Mouse (Mus musculus): ENCODE measurements around the gene 1810010H24Rik.
"Not testable (repeated sequence)": the region's sequence is repeated elsewhere in the genome, so short reads cannot be mapped to it uniquely, and the experiment has no call there.

The 1810010H24Rik gene

GRCm38 (mm10) chr11:107025411-107026321, at the start of gene 1810010H24Rik:
1810010H24Rik (plus strand) TSS chr11:107025681.
- peak; percentile 66 for DNase-seq (ENCODE audit: low spot score)

DNA sequence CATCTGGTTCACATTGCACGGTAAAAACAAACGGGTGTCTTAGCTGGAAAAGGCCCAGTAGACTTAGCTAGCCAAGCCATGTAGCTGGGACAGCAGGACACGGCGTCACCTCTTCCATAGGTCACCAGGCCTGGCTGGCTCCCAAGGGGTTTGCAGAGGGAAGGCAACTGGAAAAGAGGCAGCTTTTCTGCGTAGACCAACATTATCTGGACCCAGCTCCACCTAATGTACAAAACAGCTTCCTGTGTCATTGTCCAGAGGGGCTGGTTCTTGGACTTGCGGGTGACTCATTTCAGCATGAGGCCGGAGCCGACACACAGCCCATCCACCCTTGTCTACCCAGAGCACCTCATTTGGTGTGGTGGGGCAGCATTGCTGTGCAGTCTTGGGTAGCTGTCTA, 49.3 kb upstream of the 1810010H24Rik start:
- no peak for DNase-seq (ENCODE audit: low spot score)

DNA sequence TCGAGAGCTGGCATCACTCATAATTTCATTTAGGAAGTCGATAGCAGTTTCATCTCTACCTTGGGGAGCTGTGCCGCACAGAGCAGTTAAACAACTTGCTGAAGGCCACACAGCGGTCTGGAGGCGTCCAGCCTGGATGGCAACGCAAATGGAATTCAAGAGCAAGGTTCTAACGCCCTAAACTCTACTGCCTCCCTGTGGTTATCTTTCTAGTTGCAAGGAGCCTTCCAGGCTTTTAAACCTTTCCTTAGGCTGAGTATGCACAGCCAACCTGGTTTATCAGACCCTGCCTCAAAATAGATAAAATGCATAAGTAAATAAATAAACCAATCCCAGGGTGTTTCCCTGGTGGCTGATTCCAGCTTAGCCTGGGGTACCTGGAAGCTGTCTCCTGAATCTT, 45.0 kb upstream of the 1810010H24Rik start:
- DNase-seq (ENCODE audit: low spot score), result peak; percentile 91

- no peak for DNase-seq (ENCODE audit: low spot score)
Observed at GRCm38 (mm10) chr11:106981787-106982186, 43.7 kb upstream of the 1810010H24Rik start.

- no peak for DNase-seq (ENCODE audit: low spot score)
Observed at GRCm38 (mm10) chr11:106982351-106982750, 43.1 kb upstream of the 1810010H24Rik start.

GRCm38 (mm10) chr11:106985979-106986604, 39.4 kb upstream of the 1810010H24Rik start:
- DNase-seq (ENCODE audit: low spot score), result not testable (repeated sequence)

GRCm38 (mm10) chr11:106987384-106987783, 38.1 kb upstream of the 1810010H24Rik start:
- no peak for DNase-seq (ENCODE audit: low spot score)

- DNase-seq (ENCODE audit: low spot score), result no peak
Observed at GRCm38 (mm10) chr11:106994246-106995085, 31.0 kb upstream of the 1810010H24Rik start.

DNA sequence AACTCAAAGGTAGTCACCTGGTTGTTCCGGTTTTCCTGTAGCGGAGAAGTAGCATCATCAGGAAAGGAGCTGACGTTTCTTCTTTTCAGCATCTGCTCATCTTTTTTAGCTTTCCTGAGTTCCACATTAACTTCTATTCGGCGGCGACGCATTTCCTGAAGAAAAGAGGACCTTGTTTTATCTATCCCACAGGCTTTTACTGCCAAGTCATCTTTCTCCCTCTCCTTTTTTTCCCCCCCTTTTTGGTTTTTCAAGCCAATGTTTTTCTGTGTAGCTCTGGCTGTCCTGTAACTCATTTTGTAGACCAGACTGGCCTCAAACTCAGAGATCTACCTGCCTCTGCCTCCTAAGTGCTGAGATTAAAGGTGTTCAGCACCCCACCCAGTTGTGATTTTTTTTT, 29.0 kb upstream of the 1810010H24Rik start:
- DNase-seq (ENCODE audit: low spot score), result not testable (repeated sequence)

DNA sequence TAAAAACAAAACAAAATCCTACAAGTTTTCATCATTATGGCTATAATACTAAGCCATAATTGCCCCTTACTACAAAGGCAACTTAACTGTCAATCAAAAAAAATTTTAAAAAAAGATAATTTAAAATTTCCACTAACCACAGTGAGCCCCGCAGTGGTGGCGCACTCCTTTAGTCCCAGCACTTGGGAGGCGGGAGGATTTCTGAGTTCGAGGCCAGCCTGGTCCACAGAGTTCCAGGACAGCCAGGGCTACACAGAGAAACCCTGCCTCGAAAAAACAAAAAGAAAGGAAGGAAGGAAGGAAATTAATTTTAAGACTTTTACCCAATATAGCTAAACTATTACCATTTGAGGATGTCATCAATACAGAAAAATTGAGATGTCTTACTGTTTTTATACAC, 27.5 kb upstream of the 1810010H24Rik start:
- DNase-seq (ENCODE audit: low spot score), result no peak

DNA sequence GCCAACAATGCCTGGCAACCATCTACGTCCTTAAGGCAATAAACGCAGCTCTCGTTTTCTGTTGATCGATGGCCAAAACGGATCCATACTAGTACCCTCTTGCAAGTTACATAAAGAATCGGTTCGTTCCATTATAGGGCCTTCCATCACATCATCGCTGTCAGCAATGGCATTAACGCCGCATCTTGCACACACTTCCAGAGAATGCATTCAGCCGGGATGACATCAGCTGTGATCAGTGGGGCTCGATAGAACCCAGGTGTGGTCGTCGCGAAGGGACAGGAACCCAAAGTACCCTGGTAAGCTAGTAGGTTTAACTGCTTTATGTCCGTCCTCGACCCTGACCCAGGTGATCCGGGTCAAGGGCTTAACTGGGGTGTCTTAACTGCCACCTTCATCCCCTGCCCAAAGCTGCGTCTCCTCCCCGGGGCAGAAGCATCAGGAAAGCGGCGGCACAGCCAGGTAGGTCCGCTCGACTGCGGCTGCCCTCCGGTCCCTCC, 26.8 kb upstream of the 1810010H24Rik start:
- DNase-seq (ENCODE audit: low spot score), result peak; percentile 66

GRCm38 (mm10) chr11:106999151-106999948, 26.1 kb upstream of the 1810010H24Rik start, which contains the start of gene Kpna2:
Kpna2 (minus strand) TSS chr11:106999541.
- DNase-seq (ENCODE audit: low spot score), result peak; percentile 95

DNA sequence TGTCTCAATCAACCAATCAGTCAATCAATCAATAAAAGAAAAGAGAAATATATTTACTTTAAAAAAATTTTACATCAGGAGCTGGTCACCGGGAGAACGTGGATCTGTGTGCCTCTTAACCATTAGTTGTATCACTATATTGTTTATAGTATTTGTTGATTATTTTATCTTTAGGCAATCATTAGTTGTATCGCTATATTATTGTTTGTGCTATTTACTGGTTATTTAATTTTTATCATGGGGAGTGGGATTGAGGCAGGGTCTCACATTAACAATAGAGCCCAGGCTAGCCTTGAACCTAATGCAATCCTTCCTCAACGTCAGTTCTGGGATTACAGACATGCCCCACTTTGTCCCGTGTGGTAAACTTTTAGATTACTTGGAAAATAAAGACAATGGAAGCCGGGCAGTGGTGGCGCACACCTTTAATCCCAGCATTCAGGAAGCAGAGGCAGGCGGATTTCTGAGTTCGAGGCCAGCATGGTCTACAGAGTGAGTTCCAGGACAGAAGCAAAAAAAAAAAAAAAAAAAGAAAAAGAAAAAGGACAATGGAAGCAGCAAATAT, 25.4 kb upstream of the 1810010H24Rik start:
- no peak for DNase-seq (ENCODE audit: low spot score)

- peak; percentile 80 for DNase-seq (ENCODE audit: low spot score)
Observed at GRCm38 (mm10) chr11:107001760-107002675, 23.5 kb upstream of the 1810010H24Rik start.

DNA sequence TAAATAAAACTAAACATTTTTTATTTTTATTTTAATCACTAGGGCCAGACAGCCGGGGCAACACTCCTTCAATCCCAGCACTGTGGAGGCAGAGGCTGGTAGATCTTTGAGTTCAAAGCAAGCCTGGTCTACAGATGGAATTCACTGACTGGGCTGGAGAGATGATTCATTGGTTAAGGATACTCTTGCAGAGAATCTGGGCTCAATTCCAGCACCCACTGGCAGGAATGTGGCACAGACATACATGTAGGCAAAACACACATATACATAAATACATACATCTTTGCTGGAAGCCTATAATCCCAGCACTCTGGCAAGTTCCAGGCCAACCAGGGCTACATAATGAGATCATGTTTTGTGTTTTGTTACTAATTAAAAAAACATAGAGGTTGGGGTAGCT, 19.9 kb upstream of the 1810010H24Rik start:
- DNase-seq (ENCODE audit: low spot score), result no peak

- no peak for DNase-seq (ENCODE audit: low spot score)
Observed at GRCm38 (mm10) chr11:107010447-107010846, 15.0 kb upstream of the 1810010H24Rik start.

DNA sequence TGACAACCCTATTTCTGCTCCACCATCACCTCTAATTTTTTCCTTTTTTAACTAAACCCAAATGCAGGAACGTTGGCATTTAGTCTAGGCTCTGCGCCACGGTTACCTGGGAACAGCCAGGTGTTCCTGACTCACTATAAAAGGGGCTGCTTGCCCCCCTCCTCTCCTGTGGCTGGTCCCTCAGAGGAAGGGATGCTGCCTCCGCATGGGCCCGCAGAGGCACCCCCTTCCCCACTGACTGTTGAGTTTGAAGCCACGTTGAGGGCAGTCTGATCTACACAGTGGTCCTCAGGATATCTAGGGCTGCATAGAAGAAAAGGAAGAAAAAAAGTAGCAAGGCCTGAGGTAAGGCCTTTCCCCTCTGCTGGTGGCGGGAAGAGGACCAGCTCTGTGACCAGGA, 14.3 kb upstream of the 1810010H24Rik start:
- DNase-seq (ENCODE audit: low spot score), result no peak

- DNase-seq (ENCODE audit: low spot score), result peak; percentile 28
Observed at GRCm38 (mm10) chr11:107011669-107012323, 13.7 kb upstream of the 1810010H24Rik start.

Data from embryo, embryonic 10.5 days (tissue).